Mouse (Mus musculus): ENCODE measurements around the gene Fancc.
"Not testable (repeated sequence)": the region's sequence is repeated elsewhere in the genome, so short reads cannot be mapped to it uniquely, and the experiment has no call there.

Gene Fancc

GRCm38 (mm10) chr13:63316407-63316806 is 180.7 kb downstream of the Fancc start:
- no peak for DNase-seq (ENCODE audit: low spot score in 2 of 2)

GRCm38 (mm10) chr13:63315777-63316176 is 181.3 kb downstream of the Fancc start:
- no peak for DNase-seq (ENCODE audit: low spot score in 2 of 2)

GRCm38 (mm10) chr13:63315111-63315510 is 182.0 kb downstream of the Fancc start:
- not testable (repeated sequence) for DNase-seq (ENCODE audit: low spot score in 2 of 2)

GRCm38 (mm10) chr13:63314608-63314920 is 182.5 kb downstream of the Fancc start:
- no peak for DNase-seq (ENCODE audit: low spot score in 2 of 2)

GRCm38 (mm10) chr13:63313748-63314607 is 183.1 kb downstream of the Fancc start:
- no peak for DNase-seq (ENCODE audit: low spot score in 2 of 2)

GRCm38 (mm10) chr13:63313247-63313646 is 183.8 kb downstream of the Fancc start:
- DNase-seq (ENCODE audit: low spot score in 2 of 2) = no peak

GRCm38 (mm10) chr13:63311156-63311555 is 185.9 kb downstream of the Fancc start:
- no peak for DNase-seq (ENCODE audit: low spot score in 2 of 2)

- DNase-seq (ENCODE audit: low spot score in 2 of 2) = no peak
Measured at GRCm38 (mm10) chr13:63309563-63309962, 187.5 kb downstream of the Fancc start.

GRCm38 (mm10) chr13:63306768-63307167 is 190.3 kb downstream of the Fancc start:
- no peak for DNase-seq (ENCODE audit: low spot score in 2 of 2)

GRCm38 (mm10) chr13:63305160-63306011 is 191.7 kb downstream of the Fancc start:
- DNase-seq (ENCODE audit: low spot score in 2 of 2) = no peak

GRCm38 (mm10) chr13:63304799-63305159 is 192.3 kb downstream of the Fancc start:
- DNase-seq (ENCODE audit: low spot score in 2 of 2) = no peak

GRCm38 (mm10) chr13:63304124-63304792 is 192.8 kb downstream of the Fancc start:
- no peak for DNase-seq (ENCODE audit: low spot score in 2 of 2)

- DNase-seq (ENCODE audit: low spot score in 2 of 2) = no peak
Measured at GRCm38 (mm10) chr13:63302381-63302780, 194.7 kb downstream of the Fancc start.

GRCm38 (mm10) chr13:63301764-63302209 is 195.3 kb downstream of the Fancc start:
- DNase-seq (ENCODE audit: low spot score in 2 of 2) = no peak

- DNase-seq (ENCODE audit: low spot score in 2 of 2) = no peak
Measured at GRCm38 (mm10) chr13:63300929-63301328, 196.1 kb downstream of the Fancc start.

- no peak for DNase-seq (ENCODE audit: low spot score in 2 of 2)
Measured at GRCm38 (mm10) chr13:63298931-63299330, 198.1 kb downstream of the Fancc start.

- no peak for DNase-seq (ENCODE audit: low spot score in 2 of 2)
Measured at GRCm38 (mm10) chr13:63297933-63298332, 199.1 kb downstream of the Fancc start.

- DNase-seq (ENCODE audit: low spot score in 2 of 2) = no peak
Measured at GRCm38 (mm10) chr13:63297003-63297402, 200.1 kb downstream of the Fancc start.

GRCm38 (mm10) chr13:63296300-63296699 is 200.8 kb downstream of the Fancc start:
- DNase-seq (ENCODE audit: low spot score in 2 of 2) = no peak

- DNase-seq (ENCODE audit: low spot score in 2 of 2) = no peak
Measured at GRCm38 (mm10) chr13:63294359-63295193, 202.5 kb downstream of the Fancc start.

- no peak for DNase-seq (ENCODE audit: low spot score in 2 of 2)
Measured at GRCm38 (mm10) chr13:63293647-63294046, 203.4 kb downstream of the Fancc start.

Data from frontal cortex, postnatal 14 days (tissue).